Mouse (Mus musculus): Measurements from ENCODE around the gene Ythdf1.

GRCm38 (mm10) chr2:180890422-180891074, 30.2 kb downstream of the Ythdf1 start:
- no peak for TF ChIP-seq CTCF (IDR thresholded peaks at IDR 0.05; ENCODE audit: borderline replicate concordance, extremely low read depth, insufficient read depth, insufficient read length)
- no peak for TF ChIP-seq POLR2A (IDR thresholded peaks at IDR 0.05; ENCODE audit: borderline replicate concordance, extremely low read depth, insufficient read depth, insufficient read length, poor library complexity, severe bottlenecking)
